Mouse (Mus musculus) lung, embryonic 15.5 days (tissue): ENCODE measurements around the gene Slc25a17. TPM values are rescaled to one million over a fixed set of nuclear protein-coding genes. Genes with fewer than 3 reads are reported as not detected.

Experiments used
- ATAC-seq: fragments of 200-750 bp; cut with Nextera tagmentation; 2 replicates; pipeline ENCODE4 v1.8.0; 2017; ENCODE audit warnings: moderate number of reproducible peaks, borderline replicate concordance; ENCODE audit not compliant: low FRiP score, low TSS enrichment; ENCODE audit errors: extremely low read depth
- H3K27ac ChIP-seq: fragments of 300-500 bp; sonication (generic); 2 replicates; pipeline ENCODE4 v1.5.1; 2015; ENCODE audit warnings: moderate library complexity, mild to moderate bottlenecking, inconsistent platforms
- H3K27me3 ChIP-seq: fragments of 300-500 bp; sonication (generic); 2 replicates; pipeline ENCODE4 v1.6.1; 2015; ENCODE audit warnings: inconsistent platforms
- H3K36me3 ChIP-seq: fragments of 300-500 bp; sonication (generic); 2 replicates; pipeline ENCODE4 v1.6.1; 2015; ENCODE audit warnings: inconsistent platforms
- H3K4me1 ChIP-seq: fragments of 300-500 bp; sonication (generic); 2 replicates; pipeline ENCODE4 v1.6.1; 2015; ENCODE audit warnings: inconsistent platforms
- H3K4me2 ChIP-seq: fragments of 300-500 bp; sonication (generic); 2 replicates; pipeline ENCODE4 v1.6.1; 2015; ENCODE audit warnings: inconsistent platforms, mild to moderate bottlenecking, moderate library complexity
- H3K4me3 ChIP-seq: fragments of 300-500 bp; sonication (generic); 2 replicates; pipeline ENCODE4 v1.5.1; 2015; ENCODE audit warnings: mild to moderate bottlenecking, inconsistent platforms
- H3K9ac ChIP-seq: fragments of 300-500 bp; sonication (generic); 2 replicates; pipeline ENCODE4 v1.6.1; 2015; ENCODE audit warnings: inconsistent platforms
- H3K9me3 ChIP-seq: fragments of 300-500 bp; sonication (generic); 2 replicates; pipeline ENCODE4 v1.6.1; 2016; ENCODE audit warnings: inconsistent platforms
- WGBS: fragments of 180-500 bp; shearing (Covaris S2); methylation state at CpG from one replicate; pipeline ENCODE4 v1.1.7; 2015; 5-methylcytosine and 5-hydroxymethylcytosine counted together
- polyA plus RNA-seq: library from polyadenylated mRNA; unstranded; fragments of >200 nt; fragmentation: Nextera tagmentation; extraction: Ambion mirVana; gene quantifications from 2 replicates; pipeline ENCODE4 v1.2.1, GENCODE M21; 2015

Gene Slc25a17
- polyA plus RNA-seq, 1 experiment from 2014 or later: 112 TPM

- H3K4me2 ChIP-seq: no peak overlapping the region
- 0 out of 2 replicates have a peak overlapping the region, but pooled peaks have one; percentile 19 for H3K27ac ChIP-seq
- no peaks in the 10 kb centered on the region for H3K36me3 ChIP-seq
- no peaks in the 10 kb centered on the region for H3K9me3 ChIP-seq
- peaks cover 6% of the 10 kb centered on the region for H3K4me1 ChIP-seq
- H3K4me3 ChIP-seq: no peak overlapping the region
- H3K27me3 ChIP-seq: no peaks in the 10 kb centered on the region
- WGBS: 21% methylated on average over 1 of the region's 1 CpGs
- no peak overlapping the region for H3K9ac ChIP-seq
- no peak for ATAC-seq
Measured at GRCm38 (mm10) chr15:81350401-81350800, 10.2 kb downstream of the Slc25a17 start.

- WGBS: 31% methylated on average over 2 of the region's 2 CpGs
- Histone ChIP-seq H3K27ac (no peak overlapping the region), H3K36me3 (peaks cover 2% of the 10 kb centered on the region; the same call in 1 of the 2 replicates), H3K4me3 (no peak overlapping the region), H3K9ac (no peak overlapping the region), H3K4me2 (no peak overlapping the region), H3K9me3 (no peaks in the 10 kb centered on the region), H3K27me3 (no peaks in the 10 kb centered on the region), H3K4me1 (peaks cover 6% of the 10 kb centered on the region)
- no peak for ATAC-seq
Measured at GRCm38 (mm10) chr15:81348366-81348765, 12.2 kb downstream of the Slc25a17 start.

GRCm38 (mm10) chr15:81347466-81347865, 13.1 kb downstream of the Slc25a17 start:
- Histone ChIP-seq H3K4me3 (no peak overlapping the region), H3K9ac (no peak overlapping the region), H3K4me2 (no peak overlapping the region), H3K9me3 (no peaks in the 10 kb centered on the region), H3K4me1 (peaks cover 6% of the 10 kb centered on the region), H3K27me3 (no peaks in the 10 kb centered on the region), H3K36me3 (peaks cover 9% of the 10 kb centered on the region), H3K27ac (no peak overlapping the region)
- WGBS: 89% methylated on average over 2 of the region's 2 CpGs
- ATAC-seq: no peak

GRCm38 (mm10) chr15:81341426-81341825, 19.2 kb downstream of the Slc25a17 start:
- Histone ChIP-seq H3K4me2 (no peak overlapping the region), H3K4me3 (no peak overlapping the region), H3K36me3 (peaks cover 33% of the 10 kb centered on the region), H3K27ac (no peak overlapping the region), H3K9ac (no peak overlapping the region), H3K27me3 (no peaks in the 10 kb centered on the region), H3K9me3 (no peaks in the 10 kb centered on the region), H3K4me1 (no peaks in the 10 kb centered on the region)
- 88% methylated on average over 2 of the region's 2 CpGs for WGBS
- no peak for ATAC-seq

GRCm38 (mm10) chr15:81339158-81339557, 21.5 kb downstream of the Slc25a17 start:
- WGBS: 92% methylated on average over 3 of the region's 3 CpGs
- Histone ChIP-seq H3K4me3 (no peak overlapping the region), H3K4me1 (no peaks in the 10 kb centered on the region), H3K36me3 (peaks cover 52% of the 10 kb centered on the region), H3K9me3 (no peaks in the 10 kb centered on the region), H3K4me2 (no peak overlapping the region), H3K27ac (no peak overlapping the region), H3K27me3 (no peaks in the 10 kb centered on the region), H3K9ac (no peak overlapping the region)
- no peak for ATAC-seq

GRCm38 (mm10) chr15:81336466-81336865, 24.1 kb downstream of the Slc25a17 start:
- WGBS: 73% methylated on average over 5 of the region's 5 CpGs
- H3K4me2 ChIP-seq: no peak overlapping the region
- no peaks in the 10 kb centered on the region for H3K4me1 ChIP-seq
- H3K27ac ChIP-seq: no peak overlapping the region
- no peak overlapping the region for H3K9ac ChIP-seq
- ATAC-seq: no peak
- no peak overlapping the region for H3K4me3 ChIP-seq
- H3K36me3 ChIP-seq: peaks cover 57% of the 10 kb centered on the region
- no peaks in the 10 kb centered on the region for H3K27me3 ChIP-seq
- no peaks in the 10 kb centered on the region for H3K9me3 ChIP-seq

- ATAC-seq: no peak
- 91% methylated on average over 4 of the region's 4 CpGs for WGBS
Measured at GRCm38 (mm10) chr15:81332517-81332916, 28.1 kb downstream of the Slc25a17 start.

GRCm38 (mm10) chr15:81330816-81331433, 29.7 kb downstream of the Slc25a17 start:
- no peak overlapping the region for H3K27ac ChIP-seq

More at GRCm38 (mm10) chr15:81332517-81332916, 28.1 kb downstream of the Slc25a17 start:
- Histone ChIP-seq H3K27ac (no peak overlapping the region), H3K9ac (no peak overlapping the region), H3K4me2 (no peak overlapping the region), H3K27me3 (no peaks in the 10 kb centered on the region), H3K9me3 (no peaks in the 10 kb centered on the region), H3K4me3 (no peak overlapping the region), H3K36me3 (peaks cover 52% of the 10 kb centered on the region), H3K4me1 (0 out of 2 replicates have a peak, but pooled peaks cover 6% of the 10 kb centered on the region)

GRCm38 (mm10) chr15:81329721-81330369, 30.8 kb downstream of the Slc25a17 start:
- ATAC-seq: no peak
- Histone ChIP-seq H3K27me3 (no peaks in the 10 kb centered on the region), H3K27ac (no peak overlapping the region), H3K4me3 (no peak overlapping the region), H3K9ac (no peak overlapping the region), H3K9me3 (no peaks in the 10 kb centered on the region), H3K36me3 (peaks cover 42% of the 10 kb centered on the region), H3K4me2 (no peak overlapping the region), H3K4me1 (0 out of 2 replicates have a peak, but pooled peaks cover 6% of the 10 kb centered on the region)
- WGBS: 35% methylated on average over 5 of the region's 5 CpGs

More at GRCm38 (mm10) chr15:81330816-81331433, 29.7 kb downstream of the Slc25a17 start:
- H3K4me3 ChIP-seq: no peak overlapping the region
- H3K9ac ChIP-seq: no peak overlapping the region
- H3K4me2 ChIP-seq: no peak overlapping the region
- H3K4me1 ChIP-seq: 0 out of 2 replicates have a peak, but pooled peaks cover 6% of the 10 kb centered on the region
- H3K36me3 ChIP-seq: peaks cover 46% of the 10 kb centered on the region
- H3K9me3 ChIP-seq: no peaks in the 10 kb centered on the region
- H3K27me3 ChIP-seq: no peaks in the 10 kb centered on the region
- ATAC-seq: no peak
- WGBS: 39% methylated on average over 3 of the region's 3 CpGs

- Histone ChIP-seq H3K9ac (no peak overlapping the region), H3K9me3 (no peaks in the 10 kb centered on the region), H3K4me3 (no peak overlapping the region), H3K36me3 (peaks cover 34% of the 10 kb centered on the region), H3K4me1 (0 out of 2 replicates have a peak, but pooled peaks cover 6% of the 10 kb centered on the region), H3K27me3 (no peaks in the 10 kb centered on the region), H3K27ac (no peak overlapping the region), H3K4me2 (no peak overlapping the region)
- WGBS: 90% methylated on average over 7 of the region's 7 CpGs
- ATAC-seq: no peak
Measured at GRCm38 (mm10) chr15:81327501-81327900, 33.1 kb downstream of the Slc25a17 start.

GRCm38 (mm10) chr15:81324979-81325378, 35.6 kb downstream of the Slc25a17 start:
- Histone ChIP-seq H3K27ac (no peak overlapping the region), H3K9me3 (no peaks in the 10 kb centered on the region), H3K36me3 (peaks cover 51% of the 10 kb centered on the region), H3K27me3 (no peaks in the 10 kb centered on the region), H3K4me2 (no peak overlapping the region), H3K4me1 (no peaks in the 10 kb centered on the region), H3K9ac (no peak overlapping the region), H3K4me3 (no peak overlapping the region)
- ATAC-seq: no peak
- 67% methylated on average over 4 of the region's 4 CpGs for WGBS

- Histone ChIP-seq H3K27ac (no peak overlapping the region), H3K9ac (no peak overlapping the region), H3K4me3 (no peak overlapping the region), H3K27me3 (no peaks in the 10 kb centered on the region), H3K9me3 (no peaks in the 10 kb centered on the region), H3K36me3 (peaks cover 63% of the 10 kb centered on the region), H3K4me1 (no peaks in the 10 kb centered on the region), H3K4me2 (no peak overlapping the region)
- ATAC-seq: no peak
- 86% methylated on average over 3 of the region's 3 CpGs for WGBS
Measured at GRCm38 (mm10) chr15:81320137-81320536, 40.5 kb downstream of the Slc25a17 start.
